Mouse (Mus musculus): ENCODE measurements at regions not wholly inside any gene's neighbourhood (a gene's known extent, or its start where the extent isn't known, plus 50 kb on each side); places are given as distances from the start of the nearest gene placed in this dataset.

DNA sequence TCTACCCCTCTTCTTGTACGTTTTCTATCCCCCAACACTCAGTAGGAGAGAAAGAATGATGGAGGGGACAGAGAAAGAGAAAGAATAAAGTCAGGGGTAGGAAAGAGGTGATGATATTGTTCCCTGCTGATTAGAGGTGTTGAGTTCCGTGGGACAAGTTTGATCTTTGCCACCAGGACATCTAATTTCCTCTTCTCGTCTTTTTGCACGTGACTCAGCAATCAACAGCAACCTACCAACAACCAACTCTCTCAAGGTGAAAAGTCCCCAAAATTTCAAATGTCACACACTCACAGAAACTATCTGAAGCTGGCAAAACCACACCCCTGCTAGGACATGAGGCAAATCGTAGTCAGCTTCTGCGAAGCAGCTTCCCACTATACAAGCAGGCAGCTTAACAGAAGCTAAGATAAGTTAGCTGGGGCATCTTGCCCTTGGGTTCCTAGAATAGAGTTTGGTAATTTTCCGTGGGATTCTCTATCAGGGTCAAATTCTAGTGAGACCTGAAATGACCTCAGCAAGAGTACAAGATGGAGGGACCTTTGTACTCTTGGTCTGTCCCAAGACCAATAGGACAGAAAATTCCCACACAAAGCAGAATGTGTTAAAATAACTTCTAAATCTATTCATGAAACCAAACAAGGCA is 553.8 kb downstream of the Gm19410 start:
- Histone ChIP-seq H3K4me2 (ENCODE audit: low read depth) (no peak overlapping the region), H3K4me3 (no peak overlapping the region), H3K27me3 (ENCODE audit: control insufficient read depth, insufficient read depth, insufficient read length) (no peaks in the 10 kb centered on the region), H3K36me3 (ENCODE audit: control insufficient read depth, insufficient read depth) (no peaks in the 10 kb centered on the region), H3K79me2 (ENCODE audit: control insufficient read depth, insufficient read depth) (no peaks in the 10 kb centered on the region), H3ac (ENCODE audit: control insufficient read depth, insufficient read length) (no peak overlapping the region)
- TF ChIP-seq POLR2A (IDR thresholded peaks at IDR 0.05; ENCODE audit: insufficient read length, low read depth) (no peak), SRF (IDR thresholded peaks at IDR 0.05; ENCODE audit: control insufficient read depth, insufficient read length, low read depth) (no peak), TCF12 (IDR thresholded peaks at IDR 0.05; ENCODE audit: insufficient read depth, poor library complexity, severe bottlenecking) (no peak), CEBPB (IDR thresholded peaks at IDR 0.05; ENCODE audit: insufficient read depth, poor library complexity, severe bottlenecking) (no peak), E2F4 (IDR thresholded peaks at IDR 0.05; ENCODE audit: insufficient read depth) (no peak), MYOD1 (IDR thresholded peaks at IDR 0.05; ENCODE audit: control insufficient read depth in 1 of 3, insufficient read length in 2 of 3, low read depth in 2 of 3) (no peak), MYOG (IDR thresholded peaks at IDR 0.05; ENCODE audit: control insufficient read depth in 1 of 3, insufficient read depth in 1 of 3, insufficient read length in 2 of 3, low read depth in 2 of 3) (no peak), POLR2AphosphoS2 (IDR thresholded peaks at IDR 0.05; ENCODE audit: insufficient read length, low read depth) (no peak), TCF3 (IDR thresholded peaks at IDR 0.05; ENCODE audit: insufficient read length, low read depth) (no peak), USF1 (IDR thresholded peaks at IDR 0.05; ENCODE audit: low read depth) (no peak), MAX (IDR thresholded peaks at IDR 0.05; ENCODE audit: low read depth) (no peak), REST (IDR thresholded peaks at IDR 0.05; ENCODE audit: insufficient read depth, insufficient read length) (no peak)

DNA sequence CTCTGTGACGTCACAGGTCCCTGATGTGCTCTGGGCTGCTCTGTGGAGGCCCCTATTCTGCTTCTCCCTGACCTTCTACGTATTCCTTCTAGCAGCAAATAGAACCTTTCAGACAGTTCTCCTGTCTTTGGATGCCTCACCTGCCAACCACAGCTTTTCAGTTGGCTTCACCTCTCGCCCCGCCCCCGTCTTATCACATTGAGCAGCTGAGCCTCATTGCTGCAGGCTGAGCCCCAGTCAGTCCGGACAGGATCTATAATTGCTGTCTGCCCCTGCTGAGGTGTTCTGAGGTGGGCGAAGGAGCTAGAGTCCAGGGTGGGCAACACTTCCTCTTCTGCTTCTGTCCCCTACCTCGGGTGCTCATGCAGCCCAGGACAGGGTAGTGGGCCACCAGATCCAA is 556.5 kb downstream of the Gm19410 start:
- TF ChIP-seq TCF3 (IDR thresholded peaks at IDR 0.05; ENCODE audit: insufficient read length, low read depth) (no peak), POLR2AphosphoS2 (IDR thresholded peaks at IDR 0.05; ENCODE audit: insufficient read length, low read depth) (no peak), MYOG (IDR thresholded peaks at IDR 0.05; ENCODE audit: control insufficient read depth in 1 of 3, insufficient read depth in 1 of 3, insufficient read length in 2 of 3, low read depth in 2 of 3) (no peak), TCF12 (IDR thresholded peaks at IDR 0.05; ENCODE audit: insufficient read depth, poor library complexity, severe bottlenecking) (no peak), POLR2A (IDR thresholded peaks at IDR 0.05; ENCODE audit: insufficient read length, low read depth) (no peak), MYOD1 (IDR thresholded peaks at IDR 0.05; ENCODE audit: control insufficient read depth in 1 of 3, insufficient read length in 2 of 3, low read depth in 2 of 3) (no peak), CEBPB (IDR thresholded peaks at IDR 0.05; ENCODE audit: insufficient read depth, poor library complexity, severe bottlenecking) (no peak), E2F4 (IDR thresholded peaks at IDR 0.05; ENCODE audit: insufficient read depth) (no peak), SRF (IDR thresholded peaks at IDR 0.05; ENCODE audit: control insufficient read depth, insufficient read length, low read depth) (no peak), USF1 (IDR thresholded peaks at IDR 0.05; ENCODE audit: low read depth) (no peak), MAX (IDR thresholded peaks at IDR 0.05; ENCODE audit: low read depth) (no peak), REST (IDR thresholded peaks at IDR 0.05; ENCODE audit: insufficient read depth, insufficient read length) (no peak)
- no peaks in the 10 kb centered on the region for H3K79me2 ChIP-seq (ENCODE audit: control insufficient read depth, insufficient read depth)
- H3K4me2 ChIP-seq (ENCODE audit: low read depth), result no peak overlapping the region
- H3ac ChIP-seq (ENCODE audit: control insufficient read depth, insufficient read length), result no peak overlapping the region
- H3K27me3 ChIP-seq (ENCODE audit: control insufficient read depth, insufficient read depth, insufficient read length), result no peaks in the 10 kb centered on the region
- no peaks in the 10 kb centered on the region for H3K36me3 ChIP-seq (ENCODE audit: control insufficient read depth, insufficient read depth)
- no peak overlapping the region for H3K4me3 ChIP-seq

DNA sequence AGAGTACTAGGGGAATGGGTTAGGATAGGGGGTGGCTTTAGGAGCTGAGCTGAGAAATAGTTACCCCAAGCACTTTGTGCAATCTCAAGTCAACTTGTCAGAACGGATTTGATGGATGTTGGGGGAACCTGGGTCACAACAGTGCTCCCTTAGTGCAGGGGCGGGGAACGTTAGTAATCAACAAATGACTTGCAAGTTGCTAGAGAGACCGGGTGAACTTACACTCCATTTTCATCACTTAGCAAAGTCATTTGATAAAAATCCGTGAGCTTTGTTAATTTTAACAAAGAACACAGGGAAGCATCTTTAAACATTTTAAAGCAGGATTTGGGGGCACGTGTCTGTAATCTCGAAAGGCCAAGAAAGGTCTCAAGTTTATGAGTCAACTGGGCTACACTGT is 557.0 kb downstream of the Gm19410 start:
- Histone ChIP-seq H3ac (ENCODE audit: control insufficient read depth, insufficient read length) (no peak overlapping the region), H3K79me2 (ENCODE audit: control insufficient read depth, insufficient read depth) (no peaks in the 10 kb centered on the region), H3K27me3 (ENCODE audit: control insufficient read depth, insufficient read depth, insufficient read length) (no peaks in the 10 kb centered on the region), H3K4me3 (no peak overlapping the region), H3K36me3 (ENCODE audit: control insufficient read depth, insufficient read depth) (no peaks in the 10 kb centered on the region), H3K4me2 (ENCODE audit: low read depth) (no peak overlapping the region)
- no peak for TF ChIP-seq CEBPB (IDR thresholded peaks at IDR 0.05; ENCODE audit: insufficient read depth, poor library complexity, severe bottlenecking)
- no peak for TF ChIP-seq USF1 (IDR thresholded peaks at IDR 0.05; ENCODE audit: low read depth)
- no peak for TF ChIP-seq E2F4 (IDR thresholded peaks at IDR 0.05; ENCODE audit: insufficient read depth)
- no peak for TF ChIP-seq POLR2AphosphoS2 (IDR thresholded peaks at IDR 0.05; ENCODE audit: insufficient read length, low read depth)
- TF ChIP-seq SRF (IDR thresholded peaks at IDR 0.05; ENCODE audit: control insufficient read depth, insufficient read length, low read depth), result no peak
- no peak for TF ChIP-seq POLR2A (IDR thresholded peaks at IDR 0.05; ENCODE audit: insufficient read length, low read depth)
- no peak for TF ChIP-seq REST (IDR thresholded peaks at IDR 0.05; ENCODE audit: insufficient read depth, insufficient read length)
- TF ChIP-seq MYOG (IDR thresholded peaks at IDR 0.05; ENCODE audit: control insufficient read depth in 1 of 3, insufficient read depth in 1 of 3, insufficient read length in 2 of 3, low read depth in 2 of 3), result no peak
- no peak for TF ChIP-seq MAX (IDR thresholded peaks at IDR 0.05; ENCODE audit: low read depth)
- no peak for TF ChIP-seq TCF12 (IDR thresholded peaks at IDR 0.05; ENCODE audit: insufficient read depth, poor library complexity, severe bottlenecking)
- TF ChIP-seq TCF3 (IDR thresholded peaks at IDR 0.05; ENCODE audit: insufficient read length, low read depth), result no peak
- no peak for TF ChIP-seq MYOD1 (IDR thresholded peaks at IDR 0.05; ENCODE audit: control insufficient read depth in 1 of 3, insufficient read length in 2 of 3, low read depth in 2 of 3)

DNA sequence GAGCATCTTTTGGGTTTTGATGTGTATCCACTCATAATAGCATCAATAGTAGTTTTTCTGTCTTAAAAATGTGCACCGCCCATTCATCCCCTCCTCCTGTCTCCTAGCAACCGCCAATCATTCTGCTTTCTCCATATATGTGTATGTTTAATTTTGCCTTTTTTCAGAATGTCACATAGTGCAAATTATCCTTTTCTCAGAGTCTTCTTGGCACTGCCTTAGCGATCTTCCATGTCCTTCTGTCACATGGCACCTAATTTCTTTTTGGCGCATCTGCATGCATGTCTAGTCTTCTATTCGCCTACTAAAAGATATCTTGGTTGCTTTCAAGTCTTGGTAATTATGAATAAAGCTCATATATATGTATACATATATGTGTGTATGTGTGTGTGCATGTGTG is 573.0 kb downstream of the Gm19410 start:
- H3K27me3 ChIP-seq (ENCODE audit: control insufficient read depth, insufficient read depth, insufficient read length), result no peaks in the 10 kb centered on the region
- no peaks in the 10 kb centered on the region for H3K79me2 ChIP-seq (ENCODE audit: control insufficient read depth, insufficient read depth)
- H3K36me3 ChIP-seq (ENCODE audit: control insufficient read depth, insufficient read depth), result no peaks in the 10 kb centered on the region
- H3ac ChIP-seq (ENCODE audit: control insufficient read depth, insufficient read length), result no peak overlapping the region
- no peak overlapping the region for H3K4me2 ChIP-seq (ENCODE audit: low read depth)
- no peak for TF ChIP-seq MAX (IDR thresholded peaks at IDR 0.05; ENCODE audit: low read depth)
- TF ChIP-seq REST (IDR thresholded peaks at IDR 0.05; ENCODE audit: insufficient read depth, insufficient read length), result no peak
- TF ChIP-seq SRF (IDR thresholded peaks at IDR 0.05; ENCODE audit: control insufficient read depth, insufficient read length, low read depth), result no peak
- TF ChIP-seq CEBPB (IDR thresholded peaks at IDR 0.05; ENCODE audit: insufficient read depth, poor library complexity, severe bottlenecking), result no peak
- no peak for TF ChIP-seq TCF12 (IDR thresholded peaks at IDR 0.05; ENCODE audit: insufficient read depth, poor library complexity, severe bottlenecking)
- TF ChIP-seq TCF3 (IDR thresholded peaks at IDR 0.05; ENCODE audit: insufficient read length, low read depth), result no peak
- no peak overlapping the region for H3K4me3 ChIP-seq

Data from myocyte (in vitro differentiated cells).